Mouse (Mus musculus): ENCODE data around the gene Skint10.

Gene Skint10

DNA sequence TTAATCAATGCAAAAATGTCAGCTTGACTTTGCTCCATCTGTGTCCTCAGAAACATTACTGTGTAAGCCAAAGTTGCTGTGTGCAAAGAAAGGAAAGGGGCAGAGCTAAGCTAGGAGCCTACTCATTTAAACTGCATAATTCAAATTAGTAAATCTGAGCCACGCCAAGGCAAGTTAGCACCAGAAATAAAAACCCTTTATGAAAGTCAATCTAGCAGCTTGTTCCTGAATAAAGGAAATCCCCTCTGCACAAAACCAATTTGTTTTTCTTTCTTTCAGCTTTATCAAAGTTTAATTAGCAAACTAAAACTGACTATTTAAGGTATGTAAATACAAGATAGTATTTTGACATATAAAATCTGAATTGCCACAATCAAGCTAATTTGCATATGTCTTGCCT lies at the start of gene Skint10:
TSS of gene Skint10 (minus strand) at position 101 of the 400 bp plus-strand sequence.
- no peak for ATAC-seq (ENCODE audit: low TSS enrichment)

DNA sequence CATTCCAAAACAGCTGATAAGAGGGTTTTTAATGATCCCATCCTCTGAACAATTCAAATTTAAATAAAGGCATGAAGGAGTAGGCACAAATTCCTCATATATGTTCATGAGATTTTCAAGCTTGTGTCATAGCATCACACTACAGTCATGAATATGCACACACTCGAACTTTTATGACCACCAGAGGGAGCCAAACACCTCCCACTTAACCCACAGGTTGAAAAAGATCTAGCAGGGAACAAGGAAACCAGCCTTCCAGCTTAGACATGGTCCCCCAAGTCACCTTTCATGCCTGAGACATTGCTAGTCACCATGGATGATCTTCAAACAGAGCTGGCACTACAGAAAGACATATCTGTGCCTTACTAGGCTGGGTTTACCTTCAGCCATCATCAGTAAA lies 16.0 kb upstream of the Skint10 start:
- no peak for ATAC-seq (ENCODE audit: low TSS enrichment)

Data from frontal cortex, adult (tissue).